Mouse (Mus musculus) neural tube, embryonic 10.5 days (tissue): ENCODE measurements around the gene Pld1.
"Not testable (repeated sequence)": the region's sequence is repeated elsewhere in the genome, so short reads cannot be mapped to it uniquely, and the experiment has no call there.

Experiments
- DNase-seq: peaks from one replicate; pipeline ENCODE4 v3.0.0-alpha.2; 2017; ENCODE audit warnings: low spot score; ENCODE audit errors: extremely low spot score

The Pld1 gene

DNA sequence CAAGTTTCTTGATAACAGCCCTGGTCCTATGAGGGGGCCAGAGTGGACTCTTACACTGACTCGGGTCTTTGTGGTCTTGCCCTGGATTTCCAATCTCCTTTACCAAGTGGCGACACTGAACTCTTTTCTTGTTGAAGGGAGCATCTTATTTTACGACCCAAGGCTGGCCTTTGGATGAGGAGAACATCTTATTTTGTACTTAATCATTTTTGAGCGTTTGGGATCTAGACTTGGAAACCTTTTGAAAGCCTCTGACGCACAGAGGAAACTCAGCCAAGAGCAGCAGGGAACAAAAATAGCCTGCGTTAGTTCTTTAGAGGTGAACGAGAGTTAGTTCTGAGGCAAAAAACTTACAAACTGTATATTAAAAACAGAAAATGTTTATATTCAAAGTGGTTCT, 4.5 kb downstream of the Pld1 start:
- no peak for DNase-seq

GRCm38 (mm10) chr3:27945397-27945796, 6.9 kb downstream of the Pld1 start:
- not testable (repeated sequence) for DNase-seq

- DNase-seq: no peak
Measured at GRCm38 (mm10) chr3:27949175-27949872, 10.8 kb downstream of the Pld1 start.

DNA sequence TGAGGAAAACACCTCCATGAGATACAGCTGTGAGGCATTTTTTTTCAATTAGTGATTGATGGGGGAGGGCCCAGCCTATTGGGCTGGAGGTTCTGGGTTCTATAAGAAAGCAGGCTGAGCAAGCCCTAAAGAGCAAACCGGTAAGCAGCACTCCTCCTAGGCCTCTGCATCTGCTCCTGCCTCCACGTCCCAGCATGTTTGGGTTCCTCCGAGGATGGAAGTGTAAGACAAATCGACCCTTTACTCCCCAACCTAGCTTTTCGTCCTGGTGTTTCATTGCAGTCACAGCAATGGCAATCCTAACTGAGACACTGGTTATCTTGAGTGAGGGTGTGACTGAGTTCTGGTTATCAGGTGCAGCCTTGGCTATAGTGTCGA, 11.4 kb downstream of the Pld1 start:
- no peak for DNase-seq

DNA sequence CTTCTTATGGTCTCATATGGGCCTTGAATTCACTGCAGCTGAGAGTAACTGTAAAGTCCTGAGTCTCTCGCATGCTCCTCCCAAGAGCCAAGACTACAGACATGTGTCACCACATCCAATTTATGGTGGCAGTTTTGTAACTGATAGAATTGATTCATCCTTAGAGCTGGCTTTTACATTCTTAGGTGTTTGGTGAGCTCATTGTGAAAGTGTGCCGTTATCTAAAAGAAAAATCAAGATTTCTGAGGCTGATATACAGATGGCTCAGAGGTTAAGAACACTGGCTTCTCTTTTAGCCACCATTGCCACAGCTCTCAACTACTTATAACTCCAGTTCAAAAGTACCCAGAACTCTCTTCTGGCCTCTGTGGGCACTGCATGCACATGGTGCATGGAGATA, 12.2 kb downstream of the Pld1 start:
- DNase-seq: no peak

- no peak for DNase-seq
Measured at GRCm38 (mm10) chr3:27951721-27952120, 13.2 kb downstream of the Pld1 start.

- no peak for DNase-seq
Measured at GRCm38 (mm10) chr3:27956006-27956405, 17.5 kb downstream of the Pld1 start.

GRCm38 (mm10) chr3:27959221-27959620, 20.7 kb downstream of the Pld1 start:
- no peak for DNase-seq

GRCm38 (mm10) chr3:27961162-27961561, 22.7 kb downstream of the Pld1 start:
- no peak for DNase-seq

DNA sequence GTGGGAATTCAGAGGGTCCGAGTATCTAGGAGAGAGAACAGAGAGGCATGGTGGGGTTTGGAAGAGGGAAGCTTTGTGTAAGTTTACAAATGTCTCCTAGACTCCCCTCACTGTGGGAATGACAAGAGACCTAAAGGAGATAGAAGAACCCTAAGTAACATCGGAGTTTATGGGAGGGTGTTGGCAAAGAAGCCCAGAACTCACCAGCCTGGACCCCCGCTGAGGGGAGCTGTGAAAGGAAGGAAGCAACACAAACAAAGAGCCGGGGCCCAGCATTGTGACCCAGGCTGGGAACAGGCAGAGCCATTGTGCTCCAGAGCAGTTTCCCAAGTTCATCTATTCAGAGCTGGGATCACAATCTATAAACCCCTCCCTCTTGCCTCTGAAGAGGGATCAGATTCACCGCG, 25.3 kb downstream of the Pld1 start:
- peak; percentile 28 for DNase-seq

- DNase-seq: no peak
Measured at GRCm38 (mm10) chr3:27968671-27969070, 30.2 kb downstream of the Pld1 start.

GRCm38 (mm10) chr3:27973936-27974335, 35.4 kb downstream of the Pld1 start:
- DNase-seq: no peak

DNA sequence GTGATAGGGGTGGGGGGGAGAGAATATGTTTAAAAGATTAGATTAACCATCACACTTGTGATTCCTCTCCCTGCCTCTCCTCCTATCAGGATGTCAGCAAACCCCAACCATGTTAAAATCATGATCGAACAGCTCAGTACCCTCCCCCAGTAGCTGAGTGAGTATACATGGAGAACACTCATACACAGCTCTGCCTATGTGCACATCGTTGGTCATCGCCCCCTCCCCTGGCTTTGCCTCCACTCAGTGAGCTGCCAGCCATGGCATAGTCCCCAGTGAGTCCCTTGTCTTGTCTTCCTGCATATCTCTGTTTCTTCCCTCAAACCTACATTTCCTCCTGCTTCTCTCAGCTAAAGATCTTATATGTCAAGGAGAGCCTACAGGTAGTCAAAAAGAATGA, 36.5 kb downstream of the Pld1 start:
- DNase-seq: no peak

GRCm38 (mm10) chr3:27976931-27977544, 38.5 kb downstream of the Pld1 start:
- no peak for DNase-seq

GRCm38 (mm10) chr3:27978030-27978723, 39.7 kb downstream of the Pld1 start:
- DNase-seq: no peak

GRCm38 (mm10) chr3:27981591-27981990, 43.1 kb downstream of the Pld1 start:
- no peak for DNase-seq

- DNase-seq: peak; percentile 49
Measured at GRCm38 (mm10) chr3:27982436-27983017, 44.0 kb downstream of the Pld1 start.

DNA sequence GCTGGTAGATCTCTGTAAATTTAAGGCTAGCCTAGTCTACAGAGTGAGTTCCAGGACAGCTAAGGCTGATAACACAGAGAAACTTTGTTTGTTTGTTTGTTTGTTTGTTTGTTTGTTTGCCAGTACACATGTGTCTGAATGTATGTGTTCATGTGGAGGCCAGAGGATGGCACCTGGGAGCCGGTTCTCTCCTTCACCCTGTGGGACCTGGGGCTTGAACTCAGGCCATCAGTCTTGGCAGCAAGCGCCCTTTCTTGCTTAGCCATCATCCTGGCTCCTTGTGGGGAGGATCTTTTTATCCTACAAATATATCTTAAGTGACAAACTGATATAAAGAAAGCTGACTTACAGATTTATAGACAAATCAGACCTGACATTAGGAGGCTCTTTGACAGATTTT, 44.8 kb downstream of the Pld1 start:
- DNase-seq: no peak

DNA sequence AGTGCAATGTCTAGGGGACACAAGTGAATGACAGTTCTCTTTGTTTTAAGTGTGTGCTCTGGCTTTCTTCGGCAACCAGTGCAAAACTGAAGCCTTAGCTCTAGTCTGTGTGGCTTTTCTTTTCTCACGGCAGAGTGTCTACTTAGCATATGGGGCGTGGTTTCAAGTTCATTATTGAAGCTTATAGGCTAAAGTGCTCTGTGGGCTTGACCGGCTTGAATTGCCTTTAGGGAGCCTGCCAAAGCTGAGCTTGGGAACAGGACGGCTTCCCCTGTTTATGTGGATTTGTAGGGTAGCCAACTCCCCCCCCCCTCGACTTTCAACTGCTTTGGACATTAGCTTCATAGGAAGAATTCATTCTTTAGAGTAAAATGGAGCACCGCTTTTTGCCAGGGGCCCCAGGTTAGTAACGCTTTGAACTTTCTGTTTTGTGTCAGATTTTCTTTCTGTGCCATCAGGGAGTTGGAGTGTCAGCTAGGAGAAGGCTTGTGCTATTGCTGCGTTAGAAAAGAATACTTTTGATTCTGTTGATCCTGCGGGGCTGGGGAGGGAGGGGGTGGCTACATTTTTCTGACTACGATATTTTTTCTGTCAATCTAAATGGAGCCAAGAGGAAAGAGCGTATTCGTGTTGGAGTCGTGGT, 45.6 kb downstream of the Pld1 start:
- peak; percentile 49 for DNase-seq

- DNase-seq: no peak
Measured at GRCm38 (mm10) chr3:27984620-27985019, 46.1 kb downstream of the Pld1 start.

DNA sequence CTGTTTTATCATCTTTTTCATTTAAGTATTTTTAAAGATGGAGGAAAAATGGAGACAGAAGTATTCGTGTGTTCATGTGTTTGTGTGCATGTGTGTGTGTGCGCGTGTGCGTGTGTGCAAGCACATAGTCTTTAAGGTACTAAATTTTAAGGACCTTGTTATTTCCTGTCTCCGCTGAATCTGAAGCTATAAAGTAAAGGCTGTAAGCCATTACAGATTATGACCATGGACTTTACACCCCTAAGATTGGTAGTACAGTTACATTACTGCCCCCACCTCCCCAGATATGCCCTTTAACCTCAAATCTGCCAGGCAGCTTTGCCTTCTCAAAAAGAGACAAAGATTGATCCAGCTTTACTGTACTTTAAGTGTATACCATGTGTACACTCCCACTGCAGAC, 46.8 kb downstream of the Pld1 start:
- no peak for DNase-seq
